Mouse (Mus musculus): ENCODE data around the gene Aebp2. TPM values are rescaled to one million over a fixed set of nuclear protein-coding genes. Genes with fewer than 3 reads are reported as not detected.
"Not testable (repeated sequence)": the region's sequence is repeated elsewhere in the genome, so short reads cannot be mapped to it uniquely, and the experiment has no call there.

Aebp2 gene
- 8.6 and 11.5 TPM in 2 replicates for polyA plus RNA-seq (2015; fragmentation: Nextera tagmentation; extraction: Ambion mirVana)

GRCm38 (mm10) chr6:140622391-140623225 lies at the start of gene Aebp2:
Gene Aebp2 (plus strand): TSS chr6:140622663.
- no peaks in the 10 kb centered on the region for H3K9me3 ChIP-seq
- H3K36me3 ChIP-seq = no peaks in the 10 kb centered on the region
- peak within 1 kb of the TSS; percentile 68 for H3K4me2 ChIP-seq
- WGBS = 38% methylated on average over 30 of the region's 30 CpGs
- peak within 1 kb of the TSS; percentile 92 for H3K9ac ChIP-seq
- peak within 1 kb of the TSS; percentile 95 for H3K27ac ChIP-seq
- H3K27me3 ChIP-seq = no peaks in the 10 kb centered on the region
- no peak for ATAC-seq (ENCODE audit: borderline replicate concordance, extremely low read depth, low FRiP score, low TSS enrichment)
- peak within 1 kb of the TSS; percentile 99 for H3K4me3 ChIP-seq
- H3K4me1 ChIP-seq = peaks cover 31% of the 10 kb centered on the region

- no peak overlapping the region for H3K9ac ChIP-seq
- H3K4me1 ChIP-seq = no peaks in the 10 kb centered on the region
- H3K4me2 ChIP-seq = no peak overlapping the region
- H3K9me3 ChIP-seq = no peaks in the 10 kb centered on the region
- H3K4me3 ChIP-seq = no peak overlapping the region
- ATAC-seq (ENCODE audit: borderline replicate concordance, extremely low read depth, low FRiP score, low TSS enrichment) = no peak
- no peaks in the 10 kb centered on the region for H3K27me3 ChIP-seq
- no peak overlapping the region for H3K27ac ChIP-seq
- H3K36me3 ChIP-seq = peaks cover 46% of the 10 kb centered on the region
- 87% methylated on average over 3 of the region's 3 CpGs for WGBS
Observed at GRCm38 (mm10) chr6:140574943-140575342, 47.5 kb upstream of the Aebp2 start.

GRCm38 (mm10) chr6:140576133-140576532 lies 46.3 kb upstream of the Aebp2 start:
- Histone ChIP-seq H3K27me3 (no peaks in the 10 kb centered on the region), H3K4me3 (no peak overlapping the region), H3K27ac (0 out of 2 replicates have a peak overlapping the region, but pooled peaks have one; percentile 11), H3K4me2 (no peak overlapping the region), H3K9ac (no peak overlapping the region), H3K9me3 (no peaks in the 10 kb centered on the region), H3K4me1 (no peaks in the 10 kb centered on the region), H3K36me3 (peaks cover 42% of the 10 kb centered on the region)
- 59% methylated on average over 8 of the region's 8 CpGs for WGBS
- ATAC-seq (ENCODE audit: borderline replicate concordance, extremely low read depth, low FRiP score, low TSS enrichment) = no peak

- Histone ChIP-seq H3K4me1 (no peaks in the 10 kb centered on the region), H3K9me3 (no peaks in the 10 kb centered on the region), H3K27me3 (no peaks in the 10 kb centered on the region), H3K36me3 (peaks cover 45% of the 10 kb centered on the region), H3K9ac (no peak overlapping the region), H3K4me2 (no peak overlapping the region), H3K4me3 (no peak overlapping the region), H3K27ac (0 out of 2 replicates have a peak overlapping the region, but pooled peaks have one; percentile 11)
- WGBS = 39% methylated on average over 18 of the region's 18 CpGs
- peak; percentile 84 for ATAC-seq (ENCODE audit: borderline replicate concordance, extremely low read depth, low FRiP score, low TSS enrichment)
Observed at GRCm38 (mm10) chr6:140576961-140577821, 45.3 kb upstream of the Aebp2 start.

- peaks cover 44% of the 10 kb centered on the region for H3K36me3 ChIP-seq
- no peaks in the 10 kb centered on the region for H3K27me3 ChIP-seq
Observed at GRCm38 (mm10) chr6:140577822-140578170, 44.7 kb upstream of the Aebp2 start.

GRCm38 (mm10) chr6:140578985-140579384 lies 43.5 kb upstream of the Aebp2 start:
- not testable (repeated sequence) for H3K9me3 ChIP-seq; H3K4me1 ChIP-seq; H3K27me3 ChIP-seq; H3K4me3 ChIP-seq; H3K4me2 ChIP-seq; H3K27ac ChIP-seq; H3K9ac ChIP-seq; ATAC-seq (ENCODE audit: borderline replicate concordance, extremely low read depth, low FRiP score, low TSS enrichment)
- peaks cover 39% of the 10 kb centered on the region for H3K36me3 ChIP-seq

More at GRCm38 (mm10) chr6:140577822-140578170, 44.7 kb upstream of the Aebp2 start:
- no peak overlapping the region for H3K4me2 ChIP-seq
- no peaks in the 10 kb centered on the region for H3K9me3 ChIP-seq
- no peak overlapping the region for H3K27ac ChIP-seq
- no peaks in the 10 kb centered on the region for H3K4me1 ChIP-seq
- WGBS = 94% methylated on average over 4 of the region's 4 CpGs
- no peak overlapping the region for H3K9ac ChIP-seq
- no peak for ATAC-seq (ENCODE audit: borderline replicate concordance, extremely low read depth, low FRiP score, low TSS enrichment)
- H3K4me3 ChIP-seq = no peak overlapping the region

GRCm38 (mm10) chr6:140580170-140580569 lies 42.3 kb upstream of the Aebp2 start:
- peaks cover 31% of the 10 kb centered on the region for H3K36me3 ChIP-seq

GRCm38 (mm10) chr6:140586714-140587259 lies 35.7 kb upstream of the Aebp2 start:
- 81% methylated on average over 8 of the region's 8 CpGs for whole genome bisulfite sequencing
- ATAC-seq (ENCODE audit: borderline replicate concordance, extremely low read depth, low FRiP score, low TSS enrichment) = no peak
- no peak overlapping the region for H3K4me3 ChIP-seq
- no peak overlapping the region for H3K4me2 ChIP-seq
- no peaks in the 10 kb centered on the region for H3K9me3 ChIP-seq
- H3K27ac ChIP-seq = no peak overlapping the region
- no peaks in the 10 kb centered on the region for H3K4me1 ChIP-seq
- peaks cover 56% of the 10 kb centered on the region for H3K36me3 ChIP-seq
- H3K27me3 ChIP-seq = no peaks in the 10 kb centered on the region
- H3K9ac ChIP-seq = no peak overlapping the region

More at GRCm38 (mm10) chr6:140580170-140580569, 42.3 kb upstream of the Aebp2 start:
- WGBS = 76% methylated on average over 4 of the region's 4 CpGs
- Histone ChIP-seq H3K9me3 (no peaks in the 10 kb centered on the region), H3K4me2 (no peak overlapping the region), H3K27me3 (no peaks in the 10 kb centered on the region), H3K4me3 (no peak overlapping the region), H3K27ac (no peak overlapping the region), H3K4me1 (no peaks in the 10 kb centered on the region), H3K9ac (no peak overlapping the region)
- ATAC-seq (ENCODE audit: borderline replicate concordance, extremely low read depth, low FRiP score, low TSS enrichment) = no peak

- 83% methylated on average over 5 of the region's 5 CpGs for WGBS
- H3K36me3 ChIP-seq = peaks cover 55% of the 10 kb centered on the region
Observed at GRCm38 (mm10) chr6:140591331-140591730, 31.1 kb upstream of the Aebp2 start.

GRCm38 (mm10) chr6:140592713-140593112 lies 29.8 kb upstream of the Aebp2 start:
- 78% methylated on average over 8 of the region's 8 CpGs for WGBS
- Histone ChIP-seq H3K9ac (no peak overlapping the region), H3K27ac (no peak overlapping the region), H3K4me3 (no peak overlapping the region), H3K36me3 (peaks cover 49% of the 10 kb centered on the region), H3K27me3 (no peaks in the 10 kb centered on the region), H3K9me3 (no peaks in the 10 kb centered on the region), H3K4me2 (no peak overlapping the region), H3K4me1 (peaks cover 7% of the 10 kb centered on the region)
- ATAC-seq (ENCODE audit: borderline replicate concordance, extremely low read depth, low FRiP score, low TSS enrichment) = no peak

More at GRCm38 (mm10) chr6:140591331-140591730, 31.1 kb upstream of the Aebp2 start:
- no peak for ATAC-seq (ENCODE audit: borderline replicate concordance, extremely low read depth, low FRiP score, low TSS enrichment)
- Histone ChIP-seq H3K4me3 (no peak overlapping the region), H3K4me2 (no peak overlapping the region), H3K27me3 (no peaks in the 10 kb centered on the region), H3K9ac (no peak overlapping the region), H3K9me3 (no peaks in the 10 kb centered on the region), H3K27ac (no peak overlapping the region), H3K4me1 (peaks cover 7% of the 10 kb centered on the region)

- Histone ChIP-seq H3K4me1 (peaks cover 7% of the 10 kb centered on the region), H3K36me3 (peaks cover 40% of the 10 kb centered on the region), H3K9ac (no peak overlapping the region), H3K27ac (peak overlapping the region; percentile 54), H3K9me3 (no peaks in the 10 kb centered on the region), H3K27me3 (no peaks in the 10 kb centered on the region), H3K4me3 (no peak overlapping the region), H3K4me2 (no peak overlapping the region)
- peak; percentile 64; the same call in 1 of the 2 replicates for ATAC-seq (ENCODE audit: borderline replicate concordance, extremely low read depth, low FRiP score, low TSS enrichment)
- 56% methylated on average over 17 of the region's 17 CpGs for WGBS
Observed at GRCm38 (mm10) chr6:140593420-140594170, 28.9 kb upstream of the Aebp2 start.

All from lung, embryonic 15.5 days (tissue).